In the genomic region with DNA sequence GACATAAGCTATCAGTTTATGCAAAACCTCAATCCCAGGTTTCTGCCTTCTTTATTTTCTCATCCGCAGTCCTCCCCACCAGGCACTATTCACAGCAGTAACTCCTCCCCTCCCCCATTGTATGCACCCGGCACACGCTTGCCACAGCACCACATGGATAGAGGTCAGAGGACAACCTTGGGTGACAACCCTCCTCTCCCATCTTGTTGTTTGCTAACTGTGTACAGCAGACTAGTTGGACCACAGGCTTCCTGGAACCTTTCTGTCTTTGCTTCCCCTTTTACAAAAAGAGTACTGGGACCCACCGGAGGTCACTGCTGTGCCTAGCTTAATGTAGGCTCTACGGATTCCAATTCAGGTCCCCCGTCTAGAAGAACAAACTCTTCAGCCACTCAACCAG, we compare ENCODE assay signal across 29 mouse cellular contexts. TPM values are rescaled to one million over a fixed set of nuclear protein-coding genes. Genes with fewer than 3 reads are reported as not detected.
DNase-seq lines count a peak whose midpoint lies in the region; ATAC-seq and TF ChIP-seq lines count a peak whose summit lies in the region.
"Had no signal": no experiment of that assay in that cellular context is flagged by ENCODE, and none has a peak within 500 bp of the region (broad histone marks: within the 10 kb centered on the region; RNA-seq: fewer than 3 reads in every experiment).

No protein-coding gene starts in this region.

- H3K4me3 ChIP-seq in lung, postnatal 0 days (ENCODE audit: low read depth, low read length), result no peak overlapping the region
- H3K4me3 ChIP-seq in liver, embryonic 11.5 days (ENCODE audit: low read depth, low read length), result no peak overlapping the region
- no peak overlapping the region for H3K4me3 ChIP-seq in left cerebral cortex, adult 2 months
- H3K4me3 ChIP-seq: embryonic facial prominence, embryonic 12.5 days; lung, embryonic 15.5 days; myocyte had no signal

- intact Hi-C loops in left cerebral cortex, postnatal 4 days (cut with DNase I), result loop anchor here (10.0 kb wide), 1 partner anchor 264 kb away; no protein-coding TSS in a partner anchor
- intact Hi-C loops in left cerebral cortex, adult 2 months (cut with DNase I), result no loop called here

- peaks cover 4% of the 10 kb centered on the region; the same call in 1 of the 2 replicates for H3K36me3 ChIP-seq in lung, postnatal 0 days (ENCODE audit: insufficient read depth, low read length)
- peaks cover 4% of the 10 kb centered on the region; the same call in 1 of the 2 replicates for H3K36me3 ChIP-seq in liver, embryonic 11.5 days (ENCODE audit: control insufficient read depth, insufficient read depth, low read length)

- no peaks in the 10 kb centered on the region for H3K9me3 ChIP-seq in lung, postnatal 0 days (ENCODE audit: low read length)
- H3K9me3 ChIP-seq in liver, embryonic 11.5 days (ENCODE audit: control insufficient read depth, low read length), result no peaks in the 10 kb centered on the region
- H3K9me3 ChIP-seq: embryonic facial prominence, embryonic 12.5 days; lung, embryonic 15.5 days had no signal

- no peak overlapping the region for H3K4me2 ChIP-seq in lung, postnatal 0 days (replicated peaks; ENCODE audit: low read depth, low read length)
- no peak overlapping the region for H3K4me2 ChIP-seq in liver, embryonic 11.5 days
- H3K4me2 ChIP-seq: embryonic facial prominence, embryonic 12.5 days; lung, embryonic 15.5 days had no signal

- no peak; the same call in 1 of the 2 replicates for ATAC-seq in lung, postnatal 0 days
- 0 out of 2 replicates have a peak, but pooled peaks have one; percentile 39 for ATAC-seq in liver, embryonic 11.5 days (replicated peaks; ENCODE audit: low FRiP score)
- ATAC-seq in megakaryocyte, adult 5-6 weeks (ENCODE audit: poor library complexity, severe bottlenecking), result peak; percentile 87
- ATAC-seq: forebrain, postnatal 0 days; hindbrain, embryonic 16.5 days; intestine, embryonic 16.5 days; midbrain, embryonic 16.5 days had no signal

- H3K27ac ChIP-seq in lung, postnatal 0 days (ENCODE audit: low read length), result no peak overlapping the region
- H3K27ac ChIP-seq in liver, embryonic 11.5 days (ENCODE audit: low read depth, low read length), result no peak overlapping the region
- no peak overlapping the region for H3K27ac ChIP-seq in left cerebral cortex, adult 2 months
- H3K27ac ChIP-seq: embryonic facial prominence, embryonic 12.5 days; lung, embryonic 15.5 days had no signal

- WGBS in lung, postnatal 0 days, result 89% methylated on average over 6 of the region's 6 CpGs
- WGBS in liver, embryonic 11.5 days, result 54% methylated on average over 6 of the region's 6 CpGs

- no peaks in the 10 kb centered on the region for H3K27me3 ChIP-seq in lung, postnatal 0 days (replicated peaks; ENCODE audit: insufficient read depth, low read length)
- no peaks in the 10 kb centered on the region for H3K27me3 ChIP-seq in liver, embryonic 11.5 days (replicated peaks; ENCODE audit: control insufficient read depth, insufficient read depth, low read length)
- H3K27me3 ChIP-seq: embryonic facial prominence, embryonic 12.5 days; lung, embryonic 15.5 days had no signal

- DNase-seq in lung, postnatal 0 days (ENCODE audit: low spot score), result peak; percentile 7
- no peak for DNase-seq in lung, postnatal 25 days (ENCODE audit: low spot score)
- no peak for DNase-seq in liver, embryonic 11.5 days (ENCODE audit: low spot score)
- DNase-seq in left cerebral cortex, postnatal 4 days, result no peak
- no peak for DNase-seq in left cerebral cortex, adult 2 months (ENCODE audit: extremely low spot score in 1 of 2, low spot score in 2 of 2)
- no peak for DNase-seq in left cerebral cortex, adult 18-20 months (ENCODE audit: low spot score in 2 of 2)
- no peak for DNase-seq in cerebellum, postnatal 10 days
- DNase-seq: adrenal gland, postnatal 36 days; cerebellum, adult 11-12 months; cerebellum, postnatal 14 days; forebrain, postnatal 0 days; gastrocnemius, postnatal 36 days; heart, postnatal 4 days; kidney, adult 9 months; kidney, postnatal 14 days; layer of hippocampus, postnatal 36 days; right cerebral cortex, adult 18-20 months; right cerebral cortex, postnatal 4 days; thymus, adult 18-20 months had no signal

- H3K4me1 ChIP-seq in lung, postnatal 0 days (ENCODE audit: insufficient read depth, low read depth, low read length), result no peaks in the 10 kb centered on the region
- peaks cover 5% of the 10 kb centered on the region for H3K4me1 ChIP-seq in liver, embryonic 11.5 days (replicated peaks; ENCODE audit: control insufficient read depth, insufficient read depth, low read length)
- H3K4me1 ChIP-seq: embryonic facial prominence, embryonic 12.5 days; lung, embryonic 15.5 days had no signal

- no peak overlapping the region for H3K9ac ChIP-seq in lung, postnatal 0 days (replicated peaks; ENCODE audit: low read depth)
- H3K9ac ChIP-seq in liver, embryonic 11.5 days (ENCODE audit: low read depth, low read length), result no peak overlapping the region
- H3K9ac ChIP-seq: embryonic facial prominence, embryonic 12.5 days; forebrain, postnatal 0 days; lung, embryonic 15.5 days had no signal

- TF ChIP-seq CTCF in lung, postnatal 0 days (IDR thresholded peaks at IDR 0.05), result no peak
- TF ChIP-seq CTCF in left cerebral cortex, adult 2 months (IDR thresholded peaks at IDR 0.05), result no peak

- TF ChIP-seq EP300 in lung, postnatal 0 days (IDR thresholded peaks at IDR 0.05), result no peak

RNA-seq across cellular contexts. Expression of a gene that starts 21.0 kb away (rescaled TPM):
- polyA plus RNA-seq in lung, postnatal 0 days (2015; fragmentation: Nextera tagmentation; extraction: Ambion mirVana), result 24.6 and 30.7 TPM in 2 replicates
- polyA plus RNA-seq in liver, embryonic 11.5 days (2014; fragmentation: Nextera tagmentation; extraction: Ambion mirVana), result 16.6 and 19.0 TPM in 2 replicates
- total RNA-seq in megakaryocyte, adult 5-6 weeks (2015), result 7,759 and 10,303 TPM in 2 replicates
- total RNA-seq in megakaryocyte, adult 5-6 weeks (2017), result 2,992 and 4,182 TPM in 2 replicates
- total RNA-seq in left cerebral cortex, postnatal 4 days (2021), result under 1 TPM in 1 of 2 experiments, not detected in 1; 0.42 TPM
- total RNA-seq in left cerebral cortex, adult 2 months (2021), result under 1 TPM in 1 of 2 experiments, not detected in 1; 0.57 TPM
- total RNA-seq in left cerebral cortex, adult 18-20 months (2021), result under 1 TPM in 1 of 2 experiments, not detected in 1; 0.51 TPM
- total RNA-seq: adrenal gland, adult 18-20 months; adrenal gland, postnatal 36 days; forebrain, postnatal 0 days; gastrocnemius, postnatal 36 days; layer of hippocampus, adult 18-20 months; layer of hippocampus, postnatal 36 days; left cerebral cortex, postnatal 25 days had no signal
- polyA plus RNA-seq: myocyte had no signal

RNA-seq across cellular contexts. Expression of a gene that starts 32.5 kb away (rescaled TPM):
- polyA plus RNA-seq in lung, postnatal 0 days (2015; fragmentation: Nextera tagmentation; extraction: Ambion mirVana), result 8.8 and 11.2 TPM in 2 replicates
- 13.2 and 13.6 TPM in 2 replicates for polyA plus RNA-seq in liver, embryonic 11.5 days (2014; fragmentation: Nextera tagmentation; extraction: Ambion mirVana)
- total RNA-seq in megakaryocyte, adult 5-6 weeks (2015), result 7.2 and 11.5 TPM in 2 replicates
- total RNA-seq in megakaryocyte, adult 5-6 weeks (2017), result 2.9 and 5.9 TPM in 2 replicates
- total RNA-seq in left cerebral cortex, postnatal 4 days (2021), result 10 to 100 TPM; 66.7 to 73.3 TPM
- total RNA-seq in left cerebral cortex, adult 2 months (2021), result 10 to 100 TPM; 63.6 to 64.1 TPM
- 10 to 100 TPM; 53.1 to 55.5 TPM for total RNA-seq in left cerebral cortex, adult 18-20 months (2021)

RNA-seq across cellular contexts. Expression of a gene that starts 35.9 kb away (rescaled TPM):
- polyA plus RNA-seq in lung, postnatal 0 days (2015; fragmentation: Nextera tagmentation; extraction: Ambion mirVana), result 4.1 and 4.5 TPM in 2 replicates
- 7.1 TPM in 2 replicates for polyA plus RNA-seq in liver, embryonic 11.5 days (2014; fragmentation: Nextera tagmentation; extraction: Ambion mirVana)
- 19.8 and 21.9 TPM in 2 replicates for total RNA-seq in megakaryocyte, adult 5-6 weeks (2015)
- total RNA-seq in megakaryocyte, adult 5-6 weeks (2017), result 16.7 and 18.8 TPM in 2 replicates
- total RNA-seq in left cerebral cortex, postnatal 4 days (2021), result 10 to 100 TPM; 48.9 to 52.4 TPM
- total RNA-seq in left cerebral cortex, adult 2 months (2021), result 10 to 100 TPM; 27.4 to 28.3 TPM
- total RNA-seq in left cerebral cortex, adult 18-20 months (2021), result 10 to 100 TPM; 30.0 to 30.6 TPM

RNA-seq across cellular contexts. Expression of a gene that starts 36.2 kb away (rescaled TPM):
- polyA plus RNA-seq in lung, postnatal 0 days (2015; fragmentation: Nextera tagmentation; extraction: Ambion mirVana), result 3.4 TPM in 2 replicates
- polyA plus RNA-seq in liver, embryonic 11.5 days (2014; fragmentation: Nextera tagmentation; extraction: Ambion mirVana), result 0.66 and 1.0 TPM in 2 replicates
- 1.1 and 1.6 TPM in 2 replicates for total RNA-seq in megakaryocyte, adult 5-6 weeks (2015)
- 2.2 and 3.3 TPM in 2 replicates for total RNA-seq in megakaryocyte, adult 5-6 weeks (2017)
- 1 to 10 TPM; 3.3 to 3.6 TPM for total RNA-seq in left cerebral cortex, postnatal 4 days (2021)
- total RNA-seq in left cerebral cortex, adult 2 months (2021), result 1 to 10 TPM; 3.8 to 4.4 TPM
- total RNA-seq in left cerebral cortex, adult 18-20 months (2021), result 1 to 10 TPM; 3.6 to 5.3 TPM

Comparison
In these comparisons a context has a peak if more than half of its experiments do, and no peak if none do; other contexts are left out.
1. RNA of a gene that starts 21.0 kb away (total RNA-seq): 2,992 to 10,303 TPM in megakaryocyte, adult 5-6 weeks; 0.57 TPM in left cerebral cortex, adult 2 months, 0.51 TPM in left cerebral cortex, adult 18-20 months and 0.42 TPM in left cerebral cortex, postnatal 4 days; every median in the first group is over 1,000 times any median in the second.
2. RNA of a gene that starts 32.5 kb away (total RNA-seq): 66.7 to 73.3 TPM in left cerebral cortex, postnatal 4 days, 63.6 to 64.1 TPM in left cerebral cortex, adult 2 months and 53.1 to 55.5 TPM in left cerebral cortex, adult 18-20 months; 2.9 to 11.5 TPM in megakaryocyte, adult 5-6 weeks; every median in the first group is over 4 times any median in the second.